22 mouse cellular contexts compared by ENCODE assay signal in genomic region chr7:29438204-29438603, GRCm38 (mm10).
DNase-seq lines count a peak whose midpoint lies in the region; ATAC-seq and TF ChIP-seq lines count a peak whose summit lies in the region.
"Had no signal": no experiment of that assay in that cellular context is flagged by ENCODE, and none has a peak within 500 bp of the region (broad histone marks: within the 10 kb centered on the region; RNA-seq: fewer than 3 reads in every experiment).

No protein-coding gene starts in this region.

- H3K9me3 ChIP-seq in heart, postnatal 0 days (replicated peaks; ENCODE audit: control insufficient read depth, low read length), result no peaks in the 10 kb centered on the region
- 0 out of 2 replicates have a peak, but pooled peaks cover 5% of the 10 kb centered on the region for H3K9me3 ChIP-seq in heart, embryonic 12.5 days (replicated peaks)
- H3K9me3 ChIP-seq: limb, embryonic 15.5 days; neural tube, embryonic 15.5 days had no signal

- H3K4me2 ChIP-seq in heart, postnatal 0 days (ENCODE audit: low read depth, low read length), result no peak overlapping the region
- H3K4me2 ChIP-seq in heart, embryonic 12.5 days, result no peak overlapping the region
- H3K4me2 ChIP-seq: limb, embryonic 15.5 days; lung, embryonic 14.5 days; neural tube, embryonic 15.5 days had no signal

- H3K4me1 ChIP-seq in heart, postnatal 0 days (ENCODE audit: control insufficient read depth, insufficient read depth), result peaks cover 15% of the 10 kb centered on the region; the same call in 1 of the 2 replicates
- H3K4me1 ChIP-seq in heart, embryonic 12.5 days (replicated peaks), result peaks cover 10% of the 10 kb centered on the region; the same call in 1 of the 2 replicates

- peak; percentile 59 for DNase-seq in adrenal gland, adult 2 months
- no peak for DNase-seq in adrenal gland, adult 18-20 months (ENCODE audit: low spot score in 2 of 2)
- DNase-seq in heart, postnatal 0 days (ENCODE audit: low spot score), result no peak
- no peak for DNase-seq in layer of hippocampus, adult 2 months (ENCODE audit: low spot score in 2 of 2)
- no peak for DNase-seq in layer of hippocampus, adult 8-10 months (ENCODE audit: low spot score in 2 of 2)
- DNase-seq in adipocyte (ENCODE audit: low spot score), result peak; percentile 14
- DNase-seq in heart, adult 18-20 months, result no peak
- DNase-seq: cerebellum, adult 9-10 months; gastrocnemius, postnatal 36 days; left cerebral cortex, postnatal 4 days; lung, embryonic 14.5 days; right cerebral cortex, postnatal 14 days; thymus, postnatal 14 days had no signal

- peaks cover 78% of the 10 kb centered on the region for H3K27me3 ChIP-seq in heart, postnatal 0 days (ENCODE audit: control insufficient read depth, insufficient read depth, low read length)
- H3K27me3 ChIP-seq in heart, embryonic 12.5 days (replicated peaks), result peaks cover 93% of the 10 kb centered on the region
- H3K27me3 ChIP-seq: limb, embryonic 15.5 days; neural tube, embryonic 15.5 days had no signal

- 87% methylated on average over 14 of the region's 14 CpGs for WGBS in heart, postnatal 0 days
- 90% methylated on average over 14 of the region's 14 CpGs for WGBS in heart, embryonic 12.5 days

- no peak overlapping the region for H3K4me3 ChIP-seq in heart, postnatal 0 days (ENCODE audit: low read depth, low read length)
- H3K4me3 ChIP-seq in heart, embryonic 12.5 days, result no peak overlapping the region
- H3K4me3 ChIP-seq in layer of hippocampus, adult 2 months, result no peak overlapping the region
- H3K4me3 ChIP-seq: forebrain, embryonic 10.5 days; limb, embryonic 15.5 days; myocyte; neural tube, embryonic 15.5 days had no signal

- TF ChIP-seq EP300 in heart, postnatal 0 days (IDR thresholded peaks at IDR 0.05; ENCODE audit: low read depth), result no peak

- no peak overlapping the region for H3K9ac ChIP-seq in heart, postnatal 0 days (replicated peaks; ENCODE audit: low read depth, low read length)
- H3K9ac ChIP-seq in heart, embryonic 12.5 days, result no peak overlapping the region
- H3K9ac ChIP-seq: limb, embryonic 15.5 days; liver, embryonic 14.5 days; lung, embryonic 14.5 days; neural tube, embryonic 15.5 days had no signal

- TF ChIP-seq CTCF in heart, postnatal 0 days (IDR thresholded peaks at IDR 0.05; ENCODE audit: low read depth), result no peak
- TF ChIP-seq CTCF in layer of hippocampus, adult 2 months (conservative IDR thresholded peaks at IDR 0.05), result no peak

- ATAC-seq in heart, postnatal 0 days (ENCODE audit: insufficient read depth, low read depth), result peak; percentile 5; the same call in 1 of the 2 replicates
- no peak for ATAC-seq in heart, embryonic 12.5 days (ENCODE audit: insufficient number of reproducible peaks, low FRiP score)
- ATAC-seq: activated CD4-positive, CD25-positive, alpha-beta regulatory T cell, adult 4 months; forebrain, embryonic 16.5 days; intestine, embryonic 16.5 days had no signal

- no peak overlapping the region for H3K27ac ChIP-seq in heart, postnatal 0 days (ENCODE audit: low read depth)
- no peak overlapping the region for H3K27ac ChIP-seq in heart, embryonic 12.5 days (ENCODE audit: poor library complexity, severe bottlenecking)
- H3K27ac ChIP-seq in layer of hippocampus, adult 2 months, result peak overlapping the region; percentile 93
- H3K27ac ChIP-seq: limb, embryonic 15.5 days; liver, embryonic 14.5 days had no signal

- H3K36me3 ChIP-seq in heart, postnatal 0 days (replicated peaks; ENCODE audit: control insufficient read depth, insufficient read depth, low read length), result no peaks in the 10 kb centered on the region
- H3K36me3 ChIP-seq in heart, embryonic 12.5 days, result no peaks in the 10 kb centered on the region
- H3K36me3 ChIP-seq: limb, embryonic 15.5 days; neural tube, embryonic 15.5 days had no signal

Comparison
In these comparisons a context has a peak if more than half of its experiments do, and no peak if none do; other contexts are left out.
1. DNase-seq: peak in adrenal gland, adult 2 months (single experiment) and adipocyte (single experiment); none in adrenal gland, adult 18-20 months (0 of 2), heart, postnatal 0 days (single experiment), layer of hippocampus, adult 2 months (0 of 2), layer of hippocampus, adult 8-10 months (0 of 2) and heart, adult 18-20 months (0 of 2).